Mouse (Mus musculus) embryonic facial prominence, embryonic 12.5 days (tissue): ENCODE data around the gene Sgpp2. TPM values are rescaled to one million over a fixed set of nuclear protein-coding genes. Genes with fewer than 3 reads are reported as not detected.

Source experiments
- ATAC-seq: fragments of 200-750 bp; cut with Nextera tagmentation; 2 replicates; pipeline ENCODE4 v1.8.0; 2017; ENCODE audit not compliant: insufficient number of reproducible peaks, insufficient read depth, low FRiP score, low TSS enrichment
- H3K27ac ChIP-seq: fragments of 300-500 bp; sonication (generic); 2 replicates; pipeline ENCODE4 v1.5.1; 2016; ENCODE audit warnings: mild to moderate bottlenecking
- H3K27me3 ChIP-seq: fragments of 300-500 bp; sonication (generic); 2 replicates; pipeline ENCODE4 v1.6.1; 2016; ENCODE audit warnings: mild to moderate bottlenecking, moderate library complexity
- H3K36me3 ChIP-seq: fragments of 300-500 bp; sonication (generic); 2 replicates; pipeline ENCODE4 v1.6.1; 2016; ENCODE audit warnings: mild to moderate bottlenecking
- H3K4me1 ChIP-seq: fragments of 300-500 bp; sonication (generic); 2 replicates; pipeline ENCODE4 v1.6.1; 2016
- H3K4me2 ChIP-seq: fragments of 300-500 bp; sonication (generic); replicated peaks from 2 replicates; pipeline ENCODE4 v1.6.1; 2016; ENCODE audit warnings: mild to moderate bottlenecking, moderate library complexity
- H3K4me3 ChIP-seq: fragments of 300-500 bp; sonication (generic); 2 replicates; pipeline ENCODE4 v1.5.1; 2016; ENCODE audit warnings: mild to moderate bottlenecking
- H3K9ac ChIP-seq: fragments of 300-500 bp; sonication (generic); 2 replicates; pipeline ENCODE4 v1.6.1; 2016; ENCODE audit warnings: mild to moderate bottlenecking, moderate library complexity
- H3K9me3 ChIP-seq: fragments of 300-500 bp; sonication (generic); 2 replicates; pipeline ENCODE4 v1.6.1; 2016; ENCODE audit warnings: mild to moderate bottlenecking, moderate library complexity
- WGBS: fragments of 180-500 bp; shearing (Covaris S2); methylation state at CpG from one replicate; pipeline ENCODE4 v1.1.7; 2016; 5-methylcytosine and 5-hydroxymethylcytosine counted together
- polyA plus RNA-seq: library from polyadenylated mRNA; unstranded; fragments of >200 nt; fragmentation: Nextera tagmentation; extraction: Ambion mirVana; gene quantifications from 2 replicates; pipeline ENCODE4 v1.2.1, GENCODE M21; 2016

Sgpp2 gene
- polyA plus RNA-seq, 1 experiment from 2014 or later, result 4.2 TPM

DNA sequence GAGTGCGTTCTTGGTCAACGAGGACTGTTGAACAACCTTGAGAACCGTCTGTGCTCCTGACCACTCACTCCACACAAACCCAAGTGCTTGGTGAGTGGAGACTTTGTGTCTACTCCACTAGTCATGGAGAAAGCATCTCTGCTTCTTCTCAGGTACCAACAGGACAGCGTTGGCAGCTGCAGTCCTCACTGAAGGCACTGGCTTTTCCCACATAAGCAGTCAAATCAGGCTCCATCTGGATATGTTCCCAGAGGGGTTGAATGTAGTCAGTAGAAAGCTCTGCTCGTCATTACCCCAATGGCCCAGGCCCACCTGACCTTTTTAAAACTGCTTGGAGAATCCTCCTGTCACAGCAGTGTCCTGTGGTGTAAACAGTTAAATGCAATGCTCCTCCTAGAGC lies 104.3 kb downstream of the Sgpp2 start:
- Histone ChIP-seq H3K4me2 (no peak overlapping the region), H3K27me3 (no peaks in the 10 kb centered on the region), H3K9ac (no peak overlapping the region), H3K9me3 (no peaks in the 10 kb centered on the region), H3K4me3 (no peak overlapping the region), H3K27ac (no peak overlapping the region), H3K36me3 (no peaks in the 10 kb centered on the region), H3K4me1 (no peaks in the 10 kb centered on the region)
- 86% methylated on average over 5 of the region's 5 CpGs for WGBS
- ATAC-seq, result no peak

DNA sequence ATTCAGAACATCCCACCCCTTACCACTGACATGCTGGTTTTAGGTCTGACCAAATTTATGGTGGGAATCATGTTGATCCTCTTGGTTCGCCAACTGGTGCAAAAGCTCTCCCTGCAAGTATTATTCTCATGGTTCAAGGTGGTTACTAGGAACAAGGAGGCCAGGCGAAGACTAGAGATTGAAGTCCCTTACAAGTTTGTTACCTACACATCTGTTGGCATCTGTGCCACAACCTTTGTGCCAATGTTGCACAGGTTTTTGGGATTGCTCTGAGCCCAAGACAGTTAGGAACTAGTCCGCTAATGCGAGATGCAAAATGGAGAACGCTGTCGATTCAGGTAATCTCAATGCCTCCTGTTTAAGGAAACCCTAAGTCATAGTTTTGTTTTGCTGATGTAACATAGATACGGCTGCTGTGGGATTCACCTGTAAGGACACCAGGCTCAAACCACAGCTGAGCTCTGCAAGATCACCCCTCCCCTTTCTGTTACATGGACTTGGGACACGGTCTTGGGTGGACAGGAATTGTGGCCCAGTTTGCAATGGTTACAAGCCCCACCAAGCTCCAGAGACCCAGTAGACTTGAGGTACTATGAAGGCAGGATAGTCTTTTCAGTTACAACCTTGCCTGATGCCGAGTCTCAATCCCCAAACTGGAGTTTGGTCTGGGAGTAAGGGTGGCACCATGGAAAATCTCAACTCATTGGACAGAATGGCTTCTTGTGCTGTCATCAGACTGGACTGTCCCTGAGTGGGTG lies 107.2 kb downstream of the Sgpp2 start:
- H3K27ac ChIP-seq, result no peak overlapping the region
- H3K4me1 ChIP-seq, result no peaks in the 10 kb centered on the region
- no peaks in the 10 kb centered on the region for H3K36me3 ChIP-seq
- H3K4me3 ChIP-seq, result no peak overlapping the region
- H3K9ac ChIP-seq, result no peak overlapping the region
- ATAC-seq, result no peak
- no peak overlapping the region for H3K4me2 ChIP-seq
- no peaks in the 10 kb centered on the region for H3K27me3 ChIP-seq
- no peaks in the 10 kb centered on the region for H3K9me3 ChIP-seq
- 94% methylated on average over 9 of the region's 9 CpGs for WGBS

DNA sequence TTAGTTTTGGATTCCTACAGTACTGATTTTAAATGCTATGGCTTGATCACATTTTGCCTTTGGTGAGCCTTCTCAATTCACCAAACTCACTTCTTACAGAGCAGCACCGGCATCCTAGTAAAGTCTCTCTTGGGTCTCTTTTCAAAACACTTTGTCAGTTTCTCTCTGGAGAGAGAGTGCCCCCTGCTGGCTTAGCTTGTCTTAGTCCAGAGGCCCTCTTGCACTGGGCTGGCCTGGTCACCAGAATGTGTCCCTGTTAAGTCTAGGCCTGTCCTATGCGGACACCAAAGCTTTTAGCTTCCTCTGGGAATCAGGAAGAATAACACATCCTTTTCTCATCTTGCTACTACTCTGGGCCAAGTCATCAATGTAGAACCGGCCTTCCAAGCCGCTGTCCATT lies 109.4 kb downstream of the Sgpp2 start:
- Histone ChIP-seq H3K4me3 (no peak overlapping the region), H3K4me2 (no peak overlapping the region), H3K36me3 (no peaks in the 10 kb centered on the region), H3K9me3 (no peaks in the 10 kb centered on the region), H3K27me3 (no peaks in the 10 kb centered on the region), H3K4me1 (no peaks in the 10 kb centered on the region), H3K27ac (no peak overlapping the region), H3K9ac (no peak overlapping the region)
- 48% methylated on average over 4 of the region's 4 CpGs for WGBS
- 0 out of 2 replicates have a peak, but pooled peaks have one; percentile 67 for ATAC-seq

DNA sequence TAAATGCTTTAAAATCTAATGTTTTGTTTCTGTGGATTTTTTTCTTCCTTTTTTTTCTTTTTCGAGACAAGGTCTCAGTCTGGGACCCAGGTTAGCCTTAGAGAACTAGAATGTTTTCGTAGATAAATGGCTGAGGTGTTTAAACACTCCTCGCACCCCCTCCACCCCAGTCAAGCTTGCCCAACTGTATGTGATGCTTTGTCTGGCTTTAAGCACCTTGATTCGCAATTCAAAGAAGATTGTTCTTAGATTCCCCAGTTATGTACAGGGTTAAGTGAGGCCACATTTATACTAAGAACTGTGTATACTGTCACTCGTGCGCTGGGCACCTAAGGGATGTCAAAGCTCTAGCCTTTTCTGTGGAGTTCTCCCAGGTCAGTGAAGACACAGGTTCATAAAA lies 110.1 kb downstream of the Sgpp2 start:
- Histone ChIP-seq H3K4me3 (no peak overlapping the region), H3K4me2 (no peak overlapping the region), H3K9me3 (no peaks in the 10 kb centered on the region), H3K27me3 (no peaks in the 10 kb centered on the region), H3K9ac (no peak overlapping the region), H3K36me3 (peaks cover 6% of the 10 kb centered on the region; the same call in 1 of the 2 replicates), H3K27ac (no peak overlapping the region), H3K4me1 (no peaks in the 10 kb centered on the region)
- ATAC-seq, result no peak
- WGBS, result 88% methylated on average over 6 of the region's 6 CpGs

DNA sequence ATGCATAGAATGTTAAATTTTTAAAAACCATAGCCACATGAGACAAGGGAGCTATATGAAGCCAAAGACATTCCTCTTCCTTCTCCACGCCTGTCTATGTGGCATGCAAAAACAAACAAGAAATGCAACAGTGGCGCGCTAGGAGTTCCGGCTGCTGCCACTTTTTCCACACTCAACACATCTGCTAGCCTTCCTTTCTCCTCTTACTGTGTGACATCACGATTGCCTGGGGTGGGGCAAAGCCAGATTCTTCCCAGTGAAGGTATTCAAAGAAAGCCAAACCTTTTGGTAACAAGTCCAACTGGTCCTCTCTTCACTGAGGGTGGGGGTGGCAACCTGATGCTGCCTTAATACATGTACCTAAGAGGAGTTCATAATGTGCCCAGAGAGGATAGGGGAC lies 111.6 kb downstream of the Sgpp2 start:
- WGBS, result 84% methylated on average over 5 of the region's 5 CpGs
- no peak overlapping the region for H3K4me2 ChIP-seq
- H3K36me3 ChIP-seq, result peaks cover 6% of the 10 kb centered on the region; the same call in 1 of the 2 replicates
- H3K9me3 ChIP-seq, result no peaks in the 10 kb centered on the region
- no peak overlapping the region for H3K27ac ChIP-seq
- H3K27me3 ChIP-seq, result no peaks in the 10 kb centered on the region
- H3K9ac ChIP-seq, result no peak overlapping the region
- ATAC-seq, result no peak
- no peak overlapping the region for H3K4me3 ChIP-seq
- H3K4me1 ChIP-seq, result 0 out of 2 replicates have a peak, but pooled peaks cover 4% of the 10 kb centered on the region

DNA sequence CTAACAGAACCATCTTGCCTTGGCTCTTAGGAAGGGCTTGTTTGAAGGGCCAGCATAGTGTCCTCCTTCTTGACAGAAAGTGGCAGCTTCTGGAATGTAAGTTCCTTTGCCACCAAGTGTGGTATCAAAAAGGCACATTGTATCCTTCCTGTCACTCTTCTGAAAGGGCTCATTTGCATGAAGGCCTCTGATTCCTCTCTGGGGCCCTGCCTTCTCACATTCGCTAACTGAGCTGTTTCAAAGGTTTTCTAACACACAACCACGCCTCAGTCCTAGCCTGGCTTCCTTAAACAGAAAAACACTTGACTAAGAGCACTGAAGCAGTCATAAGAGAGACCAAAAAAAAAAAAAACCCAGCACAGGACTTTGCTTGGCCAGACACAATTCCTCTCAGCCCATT lies 112.4 kb downstream of the Sgpp2 start:
- Histone ChIP-seq H3K4me1 (0 out of 2 replicates have a peak, but pooled peaks cover 4% of the 10 kb centered on the region), H3K9ac (no peak overlapping the region), H3K27me3 (no peaks in the 10 kb centered on the region), H3K4me2 (no peak overlapping the region), H3K36me3 (peaks cover 6% of the 10 kb centered on the region; the same call in 1 of the 2 replicates), H3K4me3 (no peak overlapping the region), H3K27ac (no peak overlapping the region), H3K9me3 (no peaks in the 10 kb centered on the region)
- WGBS, result 59% methylated on average over 2 of the region's 2 CpGs
- no peak for ATAC-seq

DNA sequence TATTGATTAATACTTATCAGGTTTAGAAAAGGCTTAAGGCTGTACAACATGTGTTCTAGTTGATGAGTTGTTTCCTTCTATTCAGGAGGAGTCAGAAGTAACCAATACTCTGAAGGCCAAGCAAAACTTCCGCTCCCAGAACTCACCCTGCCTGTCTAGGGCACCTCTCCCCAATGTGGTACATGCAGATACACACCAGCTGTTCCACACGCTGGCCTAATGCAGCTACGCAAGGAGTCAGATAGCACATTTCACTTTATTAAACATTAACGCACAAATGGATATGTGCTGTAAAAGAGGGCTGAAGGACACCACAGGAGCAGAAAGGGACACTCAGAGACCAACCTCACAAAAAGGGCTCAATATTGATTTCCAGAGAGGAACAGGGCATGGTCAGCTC lies 114.7 kb downstream of the Sgpp2 start:
- peaks cover 6% of the 10 kb centered on the region; the same call in 1 of the 2 replicates for H3K36me3 ChIP-seq
- H3K27me3 ChIP-seq, result no peaks in the 10 kb centered on the region
- H3K4me1 ChIP-seq, result 0 out of 2 replicates have a peak, but pooled peaks cover 4% of the 10 kb centered on the region
- no peaks in the 10 kb centered on the region for H3K9me3 ChIP-seq
- H3K27ac ChIP-seq, result no peak overlapping the region
- H3K4me3 ChIP-seq, result no peak overlapping the region
- H3K9ac ChIP-seq, result no peak overlapping the region
- no peak for ATAC-seq
- 80% methylated on average over 4 of the region's 4 CpGs for WGBS
- H3K4me2 ChIP-seq, result no peak overlapping the region

GRCm38 (mm10) chr1:78425309-78425708 lies 115.2 kb downstream of the Sgpp2 start:
- no peak overlapping the region for H3K4me3 ChIP-seq
- H3K36me3 ChIP-seq, result peaks cover 6% of the 10 kb centered on the region; the same call in 1 of the 2 replicates
- H3K4me1 ChIP-seq, result 0 out of 2 replicates have a peak, but pooled peaks cover 4% of the 10 kb centered on the region
- H3K27ac ChIP-seq, result peak overlapping the region; percentile 27; the same call in 1 of the 2 replicates
- H3K9me3 ChIP-seq, result no peaks in the 10 kb centered on the region
- WGBS, result 89% methylated on average over 7 of the region's 7 CpGs
- no peak overlapping the region for H3K9ac ChIP-seq
- ATAC-seq, result no peak
- H3K4me2 ChIP-seq, result no peak overlapping the region
- no peaks in the 10 kb centered on the region for H3K27me3 ChIP-seq

GRCm38 (mm10) chr1:78425793-78426700 lies 115.9 kb downstream of the Sgpp2 start:
- H3K9me3 ChIP-seq, result no peaks in the 10 kb centered on the region
- ATAC-seq, result no peak
- H3K27ac ChIP-seq, result 0 out of 2 replicates have a peak overlapping the region, but pooled peaks have one; percentile 27
- no peak overlapping the region for H3K9ac ChIP-seq
- 75% methylated on average over 7 of the region's 7 CpGs for WGBS
- H3K4me3 ChIP-seq, result no peak overlapping the region
- no peak overlapping the region for H3K4me2 ChIP-seq
- peaks cover 6% of the 10 kb centered on the region; the same call in 1 of the 2 replicates for H3K36me3 ChIP-seq
- 0 out of 2 replicates have a peak, but pooled peaks cover 4% of the 10 kb centered on the region for H3K4me1 ChIP-seq
- H3K27me3 ChIP-seq, result no peaks in the 10 kb centered on the region

- Histone ChIP-seq H3K9me3 (no peaks in the 10 kb centered on the region), H3K4me2 (no peak overlapping the region), H3K36me3 (peaks cover 6% of the 10 kb centered on the region; the same call in 1 of the 2 replicates), H3K27me3 (no peaks in the 10 kb centered on the region), H3K9ac (no peak overlapping the region), H3K4me1 (0 out of 2 replicates have a peak, but pooled peaks cover 4% of the 10 kb centered on the region), H3K4me3 (no peak overlapping the region), H3K27ac (no peak overlapping the region)
- 52% methylated on average over 3 of the region's 3 CpGs for WGBS
- no peak for ATAC-seq
Observed at GRCm38 (mm10) chr1:78426841-78427240, 116.7 kb downstream of the Sgpp2 start.

- Histone ChIP-seq H3K4me1 (0 out of 2 replicates have a peak, but pooled peaks cover 4% of the 10 kb centered on the region), H3K4me3 (no peak overlapping the region), H3K36me3 (peaks cover 9% of the 10 kb centered on the region; the same call in 1 of the 2 replicates), H3K9me3 (no peaks in the 10 kb centered on the region), H3K27me3 (no peaks in the 10 kb centered on the region), H3K9ac (no peak overlapping the region), H3K27ac (no peak overlapping the region), H3K4me2 (no peak overlapping the region)
- 57% methylated on average over 11 of the region's 11 CpGs for WGBS
- no peak for ATAC-seq
Observed at GRCm38 (mm10) chr1:78428851-78429250, 118.7 kb downstream of the Sgpp2 start.
